Mouse (Mus musculus): ENCODE results near the gene Hist1h3e.
"Not testable (repeated sequence)": the region's sequence is repeated elsewhere in the genome, so short reads cannot be mapped to it uniquely, and the experiment has no call there.

Hist1h3e gene

GRCm38 (mm10) chr13:23539821-23540220, 22.3 kb downstream of the Hist1h3e start:
- not testable (repeated sequence) for DNase-seq (ENCODE audit: inconsistent age in 2 of 2, low spot score in 1 of 2)

GRCm38 (mm10) chr13:23538249-23538648, 23.9 kb downstream of the Hist1h3e start:
- no peak for DNase-seq (ENCODE audit: inconsistent age in 2 of 2, low spot score in 1 of 2)

- no peak for DNase-seq (ENCODE audit: inconsistent age in 2 of 2, low spot score in 1 of 2)
Observed at GRCm38 (mm10) chr13:23537006-23537710, 25.0 kb downstream of the Hist1h3e start.

- no peak for DNase-seq (ENCODE audit: inconsistent age in 2 of 2, low spot score in 1 of 2)
Observed at GRCm38 (mm10) chr13:23536076-23536822, 25.9 kb downstream of the Hist1h3e start.

- peak; percentile 87 to 96 for DNase-seq (ENCODE audit: inconsistent age in 2 of 2, low spot score in 1 of 2)
Observed at GRCm38 (mm10) chr13:23535137-23536075, 26.8 kb downstream of the Hist1h3e start, which contains the start of gene Hist1h3g. TSS of gene Hist1h3g (plus strand) at chr13:23535422.

GRCm38 (mm10) chr13:23534368-23535131, 27.6 kb downstream of the Hist1h3e start:
- DNase-seq (ENCODE audit: inconsistent age in 2 of 2, low spot score in 1 of 2), result peak in 1 of 2 experiments; percentile 54

GRCm38 (mm10) chr13:23533560-23534367, 28.4 kb downstream of the Hist1h3e start, which contains the start of gene Hist1h2af:
TSS of gene Hist1h2af (plus strand) at chr13:23533906.
- peak; percentile 56 to 84 for DNase-seq (ENCODE audit: inconsistent age in 2 of 2, low spot score in 1 of 2)

GRCm38 (mm10) chr13:23532262-23533075, 29.7 kb downstream of the Hist1h3e start:
- no peak for DNase-seq (ENCODE audit: inconsistent age in 2 of 2, low spot score in 1 of 2)

GRCm38 (mm10) chr13:23530901-23531875, 31.0 kb downstream of the Hist1h3e start, which contains the start of gene Hist1h4h:
TSS of gene Hist1h4h (plus strand) at chr13:23531050.
- peak; percentile 97 to 100 for DNase-seq (ENCODE audit: inconsistent age in 2 of 2, low spot score in 1 of 2)

- peak; percentile 68 to 96 for DNase-seq (ENCODE audit: inconsistent age in 2 of 2, low spot score in 1 of 2)
Observed at GRCm38 (mm10) chr13:23530181-23530900, 31.8 kb downstream of the Hist1h3e start.

GRCm38 (mm10) chr13:23529480-23530165, 32.5 kb downstream of the Hist1h3e start:
- no peak for DNase-seq (ENCODE audit: inconsistent age in 2 of 2, low spot score in 1 of 2)

GRCm38 (mm10) chr13:23529005-23529404, 33.2 kb downstream of the Hist1h3e start:
- no peak for DNase-seq (ENCODE audit: inconsistent age in 2 of 2, low spot score in 1 of 2)

GRCm38 (mm10) chr13:23526312-23526711, 35.9 kb downstream of the Hist1h3e start:
- peak; percentile 90 to 99 for DNase-seq (ENCODE audit: inconsistent age in 2 of 2, low spot score in 1 of 2)

GRCm38 (mm10) chr13:23525901-23526300, 36.3 kb downstream of the Hist1h3e start:
- peak in 1 of 2 experiments; percentile 56 for DNase-seq (ENCODE audit: inconsistent age in 2 of 2, low spot score in 1 of 2)

- peak; percentile 77 to 91 for DNase-seq (ENCODE audit: inconsistent age in 2 of 2, low spot score in 1 of 2)
Observed at GRCm38 (mm10) chr13:23524654-23525053, 37.5 kb downstream of the Hist1h3e start.

- DNase-seq (ENCODE audit: inconsistent age in 2 of 2, low spot score in 1 of 2), result no peak
Observed at GRCm38 (mm10) chr13:23523976-23524375, 38.2 kb downstream of the Hist1h3e start.
